Comparison of ENCODE assay signal across 16 mouse cellular contexts in genomic region chr17:4526466-4526865, GRCm38 (mm10).
"Had no signal": no experiment of that assay in that cellular context is flagged by ENCODE, and none has a peak within 500 bp of the region (broad histone marks: within the 10 kb centered on the region; RNA-seq: fewer than 3 reads in every experiment).

No protein-coding gene starts in this region.

- ATAC-seq: intestine, embryonic 15.5 days had no signal

- H3K9me3 ChIP-seq: intestine, embryonic 15.5 days; limb, embryonic 13.5 days; lung, embryonic 15.5 days had no signal

- H3K36me3 ChIP-seq: intestine, embryonic 15.5 days; limb, embryonic 13.5 days; lung, embryonic 15.5 days had no signal

- H3K27me3 ChIP-seq: intestine, embryonic 15.5 days; limb, embryonic 13.5 days; lung, embryonic 15.5 days had no signal

- H3K27ac ChIP-seq: intestine, embryonic 15.5 days; limb, embryonic 13.5 days; lung, embryonic 15.5 days had no signal

- H3K9ac ChIP-seq: intestine, embryonic 15.5 days; limb, embryonic 13.5 days; lung, embryonic 15.5 days had no signal

- H3K4me3 ChIP-seq: intestine, embryonic 15.5 days; limb, embryonic 13.5 days; lung, embryonic 15.5 days had no signal

- DNase-seq: kidney, adult 11 months; kidney, adult 9 months; kidney, postnatal 14 days; kidney, postnatal 4 days; layer of hippocampus, adult 9-11 months; left cerebral cortex, postnatal 4 days; lung, adult 18-20 months; lung, postnatal 10 days; lung, postnatal 4 days; midbrain, embryonic 14.5 days; thymus, adult 18-20 months; thymus, postnatal 36 days had no signal

- H3K4me1 ChIP-seq: intestine, embryonic 15.5 days; lung, embryonic 15.5 days had no signal

- H3K4me2 ChIP-seq: intestine, embryonic 15.5 days; limb, embryonic 13.5 days; lung, embryonic 15.5 days; midbrain, embryonic 11.5 days had no signal
